Mouse (Mus musculus): ENCODE measurements at regions not wholly inside any gene's neighbourhood (a gene's known extent, or its start where the extent isn't known, plus 50 kb on each side); places are given as distances from the start of the nearest gene placed in this dataset.
A peak's percentile ranks its signal among the peaks of the same experiment; 100 is the strongest.

- TF ChIP-seq ZC3H11A (IDR thresholded peaks at IDR 0.05; ENCODE audit: low read depth, low read length) (no peak), RAD21 (IDR thresholded peaks at IDR 0.05; ENCODE audit: low read depth, low read length) (no peak), RCOR1 (IDR thresholded peaks at IDR 0.05; ENCODE audit: low read depth, low read length) (no peak), MAZ (IDR thresholded peaks at IDR 0.05; ENCODE audit: low read depth, low read length) (no peak), POLR2AphosphoS2 (IDR thresholded peaks at IDR 0.05; ENCODE audit: low read length) (no peak), MXI1 (IDR thresholded peaks at IDR 0.05; ENCODE audit: low read depth, low read length) (no peak), HCFC1 (IDR thresholded peaks at IDR 0.05; ENCODE audit: low read depth, low read length) (no peak), ELF1 (IDR thresholded peaks at IDR 0.05; ENCODE audit: low read depth, low read length) (no peak), USF1 (IDR thresholded peaks at IDR 0.05; ENCODE audit: low read depth, low read length) (no peak), POLR2AphosphoS5 (IDR thresholded peaks at IDR 0.05; ENCODE audit: borderline replicate concordance, low read depth, low read length) (no peak), ETS1 (IDR thresholded peaks at IDR 0.05; ENCODE audit: low read depth, low read length) (no peak), TCF12 (IDR thresholded peaks at IDR 0.05; ENCODE audit: low read depth, low read length) (no peak), MYC (IDR thresholded peaks at IDR 0.05; ENCODE audit: low read depth, low read length) (no peak), CTCF (IDR thresholded peaks at IDR 0.05 in 2 of 3, conservative IDR thresholded peaks at IDR 0.05 in 1 of 3; ENCODE audit: control insufficient read depth in 1 of 3, insufficient read depth in 1 of 3, low read depth in 2 of 3, low read length in 3 of 3, poor library complexity in 1 of 3, severe bottlenecking in 1 of 3) (no peak), MEF2A (IDR thresholded peaks at IDR 0.05; ENCODE audit: extremely low read depth, insufficient replicate concordance, low read depth, low read length, poor library complexity, severe bottlenecking) (no peak), MAX (IDR thresholded peaks at IDR 0.05; ENCODE audit: low read length) (no peak), POLR2A (IDR thresholded peaks at IDR 0.05; ENCODE audit: control insufficient read depth in 1 of 2, insufficient read depth in 1 of 2, low read depth in 1 of 2, low read length in 2 of 2, poor library complexity in 1 of 2) (no peak), TAL1 (IDR thresholded peaks at IDR 0.05; ENCODE audit: low read length) (no peak)
- no peak for DNase-seq (ENCODE audit: low read depth, low spot score)
- H3K4me3 ChIP-seq (ENCODE audit: control insufficient read depth in 1 of 2, insufficient read depth in 1 of 2, low read depth in 2 of 2, low read length in 2 of 2): no peak overlapping the region
- H3K27me3 ChIP-seq (ENCODE audit: control insufficient read depth in 1 of 2, insufficient read depth in 2 of 2, low read length in 2 of 2): no peaks in the 10 kb centered on the region
- no peak overlapping the region for H3K27ac ChIP-seq (ENCODE audit: control insufficient read depth, low read depth, low read length)
- no peaks in the 10 kb centered on the region for H3K36me3 ChIP-seq (ENCODE audit: control insufficient read depth in 1 of 2, insufficient read depth in 2 of 2, low read length in 2 of 2)
- no peaks in the 10 kb centered on the region for H3K9me3 ChIP-seq (replicated peaks; ENCODE audit: insufficient read depth, low read length)
- no peaks in the 10 kb centered on the region for H3K79me2 ChIP-seq (ENCODE audit: control insufficient read depth, insufficient read depth, low read length, poor library complexity)
- H3K9ac ChIP-seq (ENCODE audit: control insufficient read depth, low read depth, low read length, poor library complexity, severe bottlenecking): no peak overlapping the region
- H3K4me1 ChIP-seq (ENCODE audit: control insufficient read depth in 1 of 2, insufficient read depth in 2 of 2, low read length in 2 of 2): no peaks in the 10 kb centered on the region
Observed at GRCm38 (mm10) chr16:79191196-79191595, 100.3 kb upstream of the Tmprss15 start.

DNA sequence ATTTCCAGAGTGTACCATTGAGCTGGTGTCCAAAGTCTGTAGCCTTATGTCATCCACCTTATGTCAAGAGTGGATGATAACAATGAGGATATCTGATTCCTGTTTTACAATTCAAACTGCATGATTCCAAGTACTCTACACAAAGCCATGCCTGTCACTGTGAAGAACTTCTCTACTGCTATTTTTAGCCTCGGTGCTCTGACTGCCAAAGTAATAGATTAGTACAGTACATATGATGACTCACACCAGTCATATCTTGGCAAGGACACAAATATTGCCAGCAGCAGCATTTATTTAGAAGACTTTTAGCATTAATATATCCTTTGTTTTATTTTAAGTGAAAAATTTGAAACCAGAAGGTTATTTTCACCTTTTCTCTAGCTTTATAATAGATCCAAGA, 95.6 kb upstream of the Tmprss15 start:
- no peaks in the 10 kb centered on the region for H3K9me3 ChIP-seq (replicated peaks; ENCODE audit: insufficient read depth, low read length)
- H3K36me3 ChIP-seq (ENCODE audit: control insufficient read depth in 1 of 2, insufficient read depth in 2 of 2, low read length in 2 of 2): no peaks in the 10 kb centered on the region

More for the DNA sequence above, 95.6 kb upstream of the Tmprss15 start:
- no peak overlapping the region for H3K4me3 ChIP-seq (ENCODE audit: control insufficient read depth in 1 of 2, insufficient read depth in 1 of 2, low read depth in 2 of 2, low read length in 2 of 2)
- H3K4me1 ChIP-seq (ENCODE audit: control insufficient read depth in 1 of 2, insufficient read depth in 2 of 2, low read length in 2 of 2): no peaks in the 10 kb centered on the region
- peak; percentile 27 for DNase-seq (ENCODE audit: low read depth, low spot score)
- TF ChIP-seq RCOR1 (IDR thresholded peaks at IDR 0.05; ENCODE audit: low read depth, low read length): no peak
- TF ChIP-seq MEF2A (IDR thresholded peaks at IDR 0.05; ENCODE audit: extremely low read depth, insufficient replicate concordance, low read depth, low read length, poor library complexity, severe bottlenecking): peak; percentile 18; the same call in 1 of the 2 replicates
- H3K27me3 ChIP-seq (ENCODE audit: control insufficient read depth in 1 of 2, insufficient read depth in 2 of 2, low read length in 2 of 2): no peaks in the 10 kb centered on the region
- H3K27ac ChIP-seq (ENCODE audit: control insufficient read depth, low read depth, low read length): no peak overlapping the region
- H3K9ac ChIP-seq (ENCODE audit: control insufficient read depth, low read depth, low read length, poor library complexity, severe bottlenecking): no peak overlapping the region
- H3K79me2 ChIP-seq (ENCODE audit: control insufficient read depth, insufficient read depth, low read length, poor library complexity): no peaks in the 10 kb centered on the region
